Mouse (Mus musculus): ENCODE measurements around the gene Snrpb.

The Snrpb gene

DNA sequence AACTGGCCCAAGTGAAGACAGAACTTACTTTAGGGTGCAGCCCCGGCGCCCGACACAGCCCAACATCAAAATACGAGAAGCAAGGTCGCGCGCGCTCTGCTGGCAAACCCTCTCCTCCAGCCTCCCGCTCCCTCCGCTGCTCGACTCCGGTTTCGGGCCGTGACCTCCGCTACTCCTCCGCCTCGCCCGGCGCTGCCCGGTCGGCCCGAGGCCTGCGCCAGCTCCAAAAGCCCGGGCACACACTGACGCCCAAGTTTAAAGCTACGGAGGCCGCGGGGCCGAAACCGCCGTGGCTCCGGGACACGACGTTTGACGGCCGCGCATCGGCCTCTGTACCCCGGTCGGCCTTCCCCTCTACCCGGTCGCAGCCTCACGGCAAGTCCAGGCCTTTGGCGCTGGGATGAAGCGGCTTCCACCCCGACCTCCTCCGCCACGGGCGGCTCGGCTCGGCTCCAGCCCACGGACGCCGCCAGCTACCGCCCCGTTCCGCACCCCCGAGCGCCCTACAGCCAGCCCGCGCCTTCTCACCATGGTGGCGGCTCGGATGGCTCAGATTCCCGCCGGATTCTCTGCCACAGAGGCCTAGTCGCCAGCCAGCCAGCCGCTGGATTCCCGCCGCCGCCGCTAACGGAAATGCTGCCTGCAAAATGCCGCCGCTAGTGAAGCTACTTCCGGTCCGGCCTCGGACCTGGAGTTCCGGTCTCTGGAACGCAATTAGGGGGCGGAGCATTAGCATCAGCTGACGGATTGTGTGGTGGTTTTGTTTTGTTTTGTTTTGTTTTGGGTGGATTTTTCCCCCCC lies at the start of gene Snrpb:
Snrpb (minus strand) TSS at position 698 of the 801 bp plus-strand sequence.
- peak; percentile 88 for DNase-seq (ENCODE audit: low spot score)

DNA sequence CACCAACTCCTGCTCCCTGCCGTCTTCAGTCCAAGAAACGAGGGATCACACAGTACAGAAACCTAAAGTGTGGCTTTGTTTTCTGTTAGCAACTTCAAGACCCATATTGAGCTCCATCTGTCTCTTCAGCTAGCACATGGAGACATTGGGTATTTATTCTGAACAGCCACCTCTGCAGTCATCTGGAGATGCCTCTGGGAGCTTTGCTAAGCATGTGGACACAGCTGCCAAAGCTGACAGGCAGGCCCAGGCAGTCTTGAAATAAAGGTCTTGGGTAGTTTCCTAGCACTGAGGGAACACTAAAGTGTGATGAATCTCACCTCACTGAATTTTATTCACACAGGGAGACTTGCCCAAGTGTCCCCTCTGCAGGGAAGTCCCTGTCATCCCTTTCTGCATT lies 32.4 kb upstream of the Snrpb start:
- peak; percentile 15 for DNase-seq (ENCODE audit: low spot score)

DNA sequence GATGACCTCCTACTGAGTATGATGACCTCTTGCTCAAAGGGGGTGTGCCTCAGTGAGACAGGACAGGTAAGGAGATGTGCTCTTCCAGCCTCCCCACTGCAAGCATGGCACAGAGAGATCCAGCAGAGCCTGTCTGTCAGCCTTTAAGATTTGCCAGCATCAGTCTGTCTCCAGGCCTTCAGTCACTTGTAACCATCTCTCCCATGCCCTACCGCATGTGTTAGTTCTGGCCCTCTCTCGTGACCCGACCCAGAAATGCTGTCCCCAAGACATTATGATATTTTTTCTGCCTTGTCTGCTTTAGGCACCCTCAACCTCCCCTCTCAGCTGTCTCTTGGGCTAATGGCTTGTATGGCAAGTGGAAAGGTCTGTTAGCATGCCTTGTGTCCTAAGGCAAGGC lies 30.4 kb upstream of the Snrpb start:
- DNase-seq (ENCODE audit: low spot score): no peak

DNA sequence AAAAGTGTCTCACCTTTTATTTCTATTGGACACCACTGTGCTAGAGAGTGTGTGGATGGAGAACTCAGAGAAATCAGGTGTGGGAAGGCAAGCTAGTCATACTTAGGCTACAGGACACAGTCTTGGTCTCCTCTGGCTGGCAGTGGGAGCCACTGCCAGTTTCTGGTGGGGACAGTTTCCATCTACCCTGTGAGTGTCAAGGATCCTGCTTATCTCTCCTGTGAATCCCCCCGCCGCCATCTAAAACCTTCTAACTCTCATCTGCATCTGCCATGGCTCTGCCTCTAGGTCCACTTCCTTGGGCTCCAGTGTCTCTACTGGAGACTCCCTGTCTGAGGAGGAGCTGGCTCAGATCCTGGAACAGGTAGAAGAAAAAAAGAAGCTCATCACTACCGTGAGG lies 28.8 kb upstream of the Snrpb start:
- no peak for DNase-seq (ENCODE audit: low spot score)

DNA sequence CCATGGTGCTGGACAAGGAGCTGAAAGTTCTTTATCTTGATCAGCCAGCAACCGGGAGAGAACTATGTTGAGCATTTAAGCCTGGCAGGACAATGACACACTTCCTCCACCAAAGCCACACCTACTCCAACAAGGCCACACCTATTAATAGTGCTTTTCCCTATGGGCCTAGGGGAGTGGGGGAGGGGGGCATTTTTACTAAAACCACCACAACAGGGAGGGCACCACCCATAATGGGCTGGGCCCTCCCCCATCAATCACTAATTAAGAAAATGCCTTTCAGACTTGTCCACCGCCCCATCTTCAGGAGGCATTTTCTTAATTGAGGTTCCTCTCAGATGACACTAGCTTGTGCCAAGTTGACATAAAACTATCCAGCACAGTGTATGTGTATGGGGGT lies 28.2 kb upstream of the Snrpb start:
- no peak for DNase-seq (ENCODE audit: low spot score)

DNA sequence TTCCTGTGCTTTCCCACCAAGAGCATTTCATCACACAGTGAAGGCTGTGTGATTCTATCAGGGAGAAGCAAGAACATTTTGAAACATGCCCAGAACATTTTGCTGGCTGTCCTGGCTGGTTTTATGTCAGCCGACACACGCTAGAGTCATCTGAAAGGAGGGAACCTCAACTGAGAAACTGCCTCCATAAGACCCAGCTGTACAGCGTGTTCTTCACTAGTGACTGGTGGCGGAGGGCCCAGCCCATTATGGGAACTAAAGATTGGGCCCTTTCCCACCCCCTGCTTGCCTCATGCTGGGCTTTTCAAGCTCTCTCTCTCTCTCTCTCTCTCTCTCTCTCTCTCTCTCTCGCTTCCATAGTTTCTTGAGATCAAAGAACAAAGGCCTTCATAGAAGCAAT lies 21.8 kb upstream of the Snrpb start:
- DNase-seq (ENCODE audit: low spot score): no peak

DNA sequence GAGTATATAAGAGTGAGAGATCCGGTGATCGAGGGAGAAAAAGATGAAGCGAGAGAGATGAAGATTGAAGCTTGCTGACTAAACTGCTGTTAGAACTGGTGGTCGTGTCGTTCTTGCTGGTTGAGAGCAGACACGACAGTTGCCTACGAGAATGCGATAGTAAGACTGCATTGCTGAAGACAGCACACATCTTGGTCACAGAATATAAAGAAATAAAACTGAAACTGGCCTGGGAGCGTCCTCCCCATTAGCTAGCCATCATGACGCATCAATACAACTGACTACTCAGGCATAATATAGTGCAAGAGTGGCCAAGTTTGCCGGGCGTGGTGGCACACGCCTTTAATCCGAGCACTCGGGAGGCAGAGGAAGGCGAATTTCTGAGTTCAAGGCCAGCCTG lies 15.7 kb upstream of the Snrpb start, which contains the start of gene Tmc2:
Tmc2 (plus strand) TSS at position 301 of the 400 bp plus-strand sequence.
- no peak for DNase-seq (ENCODE audit: low spot score)

DNA sequence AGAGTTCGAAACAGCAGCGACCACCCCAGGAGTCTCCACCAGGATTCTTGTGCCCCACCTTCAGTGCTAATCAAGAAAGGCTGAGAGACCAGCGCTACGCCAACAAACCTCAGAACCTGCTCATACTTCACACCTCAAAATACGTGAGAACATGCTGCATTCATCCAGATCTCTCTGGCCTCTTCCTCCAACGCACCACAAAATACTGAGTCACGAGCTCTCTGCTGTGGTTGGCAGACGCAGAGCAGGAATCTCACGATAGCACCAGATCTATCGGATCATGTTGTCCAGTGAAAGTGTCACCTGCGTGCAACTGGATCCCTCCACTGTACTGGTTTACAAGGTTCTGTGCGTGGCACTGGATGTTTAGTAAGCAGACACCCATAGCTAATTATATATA lies 9.2 kb upstream of the Snrpb start:
- no peak for DNase-seq (ENCODE audit: low spot score)

DNA sequence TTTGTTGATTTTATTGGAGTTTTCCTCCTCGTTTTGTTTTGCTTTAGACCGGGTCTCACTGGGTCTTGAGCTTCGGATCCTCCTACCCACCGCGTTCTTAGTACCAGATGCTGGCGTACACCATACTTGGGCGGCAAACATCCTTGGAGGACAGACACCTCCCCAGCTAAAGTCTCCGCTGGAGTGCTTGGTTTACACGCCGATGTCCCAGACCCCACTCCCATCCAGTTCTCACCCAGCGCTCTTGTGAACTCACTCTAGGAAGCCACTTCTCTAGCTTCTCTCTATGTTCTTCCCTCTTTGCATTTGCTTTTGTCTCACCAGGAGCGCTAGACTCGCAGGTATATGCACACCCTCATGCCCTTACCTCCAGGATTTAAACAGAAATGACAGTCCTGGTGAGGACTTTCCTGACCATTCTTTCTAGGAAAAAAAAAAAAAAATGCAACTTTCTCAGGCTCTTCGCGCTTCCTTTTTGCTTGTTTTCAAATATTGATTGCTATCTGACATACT lies 360 bp upstream of the Snrpb start:
- DNase-seq (ENCODE audit: low spot score): no peak

DNA sequence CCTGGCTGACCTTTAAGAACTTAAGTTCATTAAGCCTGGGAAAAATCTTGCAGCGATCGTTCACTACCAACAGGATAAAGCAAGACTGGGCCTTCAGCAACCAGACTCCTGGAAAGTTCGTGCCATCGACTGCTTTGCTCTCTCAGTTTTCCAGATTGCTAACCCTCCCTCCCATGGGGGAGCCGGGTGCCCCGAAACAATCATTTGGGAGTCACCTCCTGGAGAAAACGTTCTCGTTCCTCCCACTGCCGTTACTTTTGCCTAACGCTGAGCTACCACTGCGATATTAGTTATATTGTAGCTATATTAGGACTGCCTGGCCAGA lies 860 bp downstream of the Snrpb start:
- DNase-seq (ENCODE audit: low spot score): no peak

DNA sequence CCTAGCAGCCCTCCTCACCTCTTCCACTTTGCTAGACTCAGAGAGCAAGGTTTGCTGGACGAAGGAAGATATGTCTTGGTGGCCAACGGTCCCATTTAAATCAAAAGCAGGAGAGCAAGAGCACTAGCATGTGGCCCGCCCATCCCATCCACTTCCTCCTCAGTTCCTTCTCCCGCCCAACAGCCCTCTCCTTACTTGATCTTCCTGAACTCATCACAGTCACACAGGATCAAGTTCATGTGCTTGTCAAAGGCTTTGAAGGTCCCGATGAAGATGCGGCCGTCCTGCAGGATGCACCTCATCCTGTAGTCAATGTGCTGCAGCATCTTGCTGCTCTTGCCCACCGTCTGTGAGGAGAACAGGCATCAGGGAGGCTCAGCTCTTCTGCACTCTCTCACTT lies 2.4 kb downstream of the Snrpb start:
- DNase-seq (ENCODE audit: low spot score): no peak

DNA sequence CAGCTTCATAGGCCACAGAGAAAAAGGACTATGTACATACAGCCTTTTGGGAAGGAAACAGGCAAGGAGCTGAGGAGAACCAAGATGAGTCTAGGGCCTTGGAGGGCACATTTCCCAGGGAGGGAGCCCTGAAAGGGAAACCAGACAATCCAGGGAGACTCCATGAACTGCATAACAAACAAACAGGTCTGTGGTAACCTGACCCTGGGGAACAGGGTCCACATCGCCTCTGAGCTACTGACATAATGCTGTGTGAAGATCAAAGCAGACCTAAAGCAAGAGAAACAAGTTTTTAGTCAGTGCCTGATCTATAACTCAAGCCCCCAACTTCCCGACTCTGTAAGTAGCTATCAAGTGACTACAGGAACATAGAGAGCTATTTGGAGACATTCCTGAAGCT lies 7.5 kb downstream of the Snrpb start:
- DNase-seq (ENCODE audit: low spot score): no peak

DNA sequence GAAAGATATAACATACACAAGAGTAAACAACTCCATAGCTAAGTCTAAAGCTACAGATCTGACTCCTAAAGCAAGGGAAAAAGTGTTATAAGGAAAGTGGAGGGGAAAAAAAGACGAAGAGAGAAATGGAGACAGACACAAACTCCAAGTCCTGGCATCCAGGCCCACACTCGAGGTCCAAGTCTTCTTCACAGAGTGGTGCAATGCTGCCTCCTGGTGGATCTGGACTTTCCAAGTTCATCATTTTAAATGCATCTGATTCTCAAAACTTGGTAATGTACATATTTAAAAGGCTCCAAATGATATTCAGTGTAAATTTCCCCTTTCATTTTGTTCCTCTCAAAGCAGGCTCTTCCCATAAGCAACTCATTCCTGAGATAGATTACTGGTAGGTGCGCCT lies 11.3 kb downstream of the Snrpb start:
- DNase-seq (ENCODE audit: low spot score): peak; percentile 73

DNA sequence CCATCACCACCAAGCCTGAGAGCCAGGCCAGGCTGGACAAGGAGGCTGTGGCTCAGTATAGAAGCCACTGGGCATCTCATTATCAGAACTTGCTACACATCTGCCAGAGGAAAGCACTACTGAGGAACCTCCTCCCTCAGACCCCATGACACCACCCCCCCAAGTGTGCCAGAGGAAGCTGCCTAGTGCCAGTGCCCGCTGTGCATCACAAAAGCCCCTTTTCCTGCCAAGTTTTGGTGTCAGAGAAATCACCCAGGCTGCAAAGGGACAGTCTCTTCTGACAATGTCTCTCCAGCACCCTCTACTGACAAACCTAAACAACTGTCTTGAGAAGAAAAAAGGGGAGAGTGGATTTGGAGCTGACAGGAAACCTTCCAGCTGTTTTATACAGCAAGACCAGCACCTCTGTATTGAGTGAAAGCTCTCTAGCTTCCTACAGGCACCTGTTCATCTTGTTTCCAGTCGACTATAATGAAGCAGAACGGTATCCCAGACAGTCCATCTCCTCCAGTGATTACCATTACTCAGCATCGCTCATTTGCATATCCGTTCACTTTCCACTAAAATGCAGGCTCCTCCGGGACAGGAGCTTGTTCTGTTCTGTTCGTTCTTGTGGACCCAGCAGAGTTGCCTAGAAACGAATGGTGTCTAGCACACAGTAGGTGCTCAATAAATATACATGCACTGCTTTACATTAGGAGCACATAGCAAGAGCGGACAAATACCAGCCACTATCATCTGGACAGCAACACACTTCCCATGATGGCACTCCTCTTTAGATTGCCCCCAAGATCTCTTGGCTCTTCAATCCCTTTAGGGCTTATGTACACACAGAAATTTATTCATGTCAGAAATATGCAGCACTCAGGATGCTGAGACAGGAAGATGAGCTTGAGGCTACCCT lies 12.6 kb downstream of the Snrpb start:
- DNase-seq (ENCODE audit: low spot score): peak; percentile 56

DNA sequence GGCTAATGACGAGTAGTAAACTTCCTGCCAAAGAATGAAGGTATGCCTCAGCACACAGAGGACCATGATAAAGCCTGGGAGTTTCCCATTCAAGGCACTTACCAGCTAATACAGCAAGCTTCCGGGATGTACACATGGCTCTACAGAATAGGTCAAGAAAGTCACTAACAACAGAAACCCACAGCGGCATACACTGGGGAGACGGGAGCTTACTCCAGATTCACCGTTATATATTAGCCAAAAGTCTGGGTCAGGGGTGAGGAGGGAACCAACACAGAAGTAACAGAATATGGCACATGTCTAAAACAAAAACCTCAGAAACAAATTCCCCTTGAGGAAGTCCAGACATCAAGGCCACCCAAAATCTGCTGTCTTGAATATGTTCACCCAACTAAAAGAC lies 16.5 kb downstream of the Snrpb start:
- no peak for DNase-seq (ENCODE audit: low spot score)

DNA sequence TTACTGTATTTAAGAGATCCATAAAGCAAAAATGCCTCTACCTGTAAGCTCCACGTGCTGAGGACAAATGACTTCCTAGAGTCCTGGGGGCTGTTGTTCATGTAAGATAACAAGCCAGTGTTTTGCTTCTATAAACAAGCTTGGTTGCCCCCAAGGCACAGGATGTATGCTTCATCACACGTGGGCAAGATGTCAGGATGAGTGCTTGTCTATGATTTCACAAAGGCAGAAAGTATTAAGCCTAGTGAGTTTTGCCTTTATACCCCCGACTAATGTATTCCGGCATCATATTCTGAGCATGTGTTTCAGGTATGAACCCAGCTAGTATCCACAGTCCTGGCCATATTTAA lies 21.1 kb downstream of the Snrpb start:
- DNase-seq (ENCODE audit: low spot score): no peak

DNA sequence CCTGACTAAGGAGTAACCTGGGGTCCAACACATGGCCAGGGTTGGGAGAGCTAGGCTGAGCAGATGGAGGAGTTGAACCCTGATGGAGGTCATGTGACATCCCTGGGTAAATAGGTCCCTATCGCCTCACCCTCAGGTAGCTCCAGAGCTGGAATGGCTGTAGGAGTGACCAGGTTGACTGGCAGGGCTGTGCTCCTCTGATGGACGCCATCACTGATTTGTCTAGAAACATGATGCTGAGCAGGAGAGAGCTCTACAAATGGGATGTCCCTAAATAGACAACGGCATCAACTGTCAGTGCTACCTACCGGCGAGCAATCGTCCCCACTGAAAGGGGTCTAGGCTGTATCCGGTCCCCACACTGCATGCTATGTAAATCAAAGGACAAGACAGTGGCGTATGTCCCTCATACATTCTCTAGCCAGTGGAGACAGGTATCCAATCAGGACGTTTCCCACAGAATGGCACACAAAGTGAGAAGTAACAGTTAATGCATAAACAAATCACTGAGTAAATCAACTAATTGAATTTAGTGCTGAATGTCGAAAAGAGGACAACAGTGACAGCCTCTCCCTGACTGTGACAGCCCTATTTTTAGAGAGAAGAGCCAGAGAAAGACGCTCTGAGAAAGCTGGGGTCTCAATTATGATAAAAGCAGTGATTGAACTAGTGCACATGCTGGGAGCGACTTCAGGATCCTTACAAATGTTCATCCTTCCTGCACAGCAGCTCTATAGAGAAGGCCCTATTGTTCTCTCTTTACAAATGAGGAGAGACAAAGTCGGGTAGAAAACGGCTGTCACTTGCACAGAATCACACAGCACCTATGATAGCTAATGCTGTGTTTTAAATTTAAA lies 21.7 kb downstream of the Snrpb start:
- DNase-seq (ENCODE audit: low spot score): no peak

DNA sequence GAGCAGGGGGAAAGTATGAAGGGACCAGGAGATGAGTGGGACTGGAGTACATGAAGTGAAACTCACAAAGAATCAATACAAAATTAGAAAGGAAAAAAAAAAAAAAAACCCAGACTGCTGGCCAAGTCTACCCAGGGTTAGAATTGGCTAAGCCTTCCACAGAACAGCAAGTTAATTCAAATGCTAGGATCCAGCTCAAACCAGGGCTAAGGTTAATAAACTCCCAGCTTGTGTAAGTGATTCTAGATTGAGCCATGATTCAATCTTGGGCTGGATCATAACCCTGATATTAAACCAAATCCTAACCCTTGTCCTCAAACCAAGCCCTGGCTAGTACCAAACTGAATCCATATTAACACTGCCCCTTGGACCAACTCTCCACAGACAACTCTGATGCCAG lies 23.4 kb downstream of the Snrpb start:
- DNase-seq (ENCODE audit: low spot score): no peak

DNA sequence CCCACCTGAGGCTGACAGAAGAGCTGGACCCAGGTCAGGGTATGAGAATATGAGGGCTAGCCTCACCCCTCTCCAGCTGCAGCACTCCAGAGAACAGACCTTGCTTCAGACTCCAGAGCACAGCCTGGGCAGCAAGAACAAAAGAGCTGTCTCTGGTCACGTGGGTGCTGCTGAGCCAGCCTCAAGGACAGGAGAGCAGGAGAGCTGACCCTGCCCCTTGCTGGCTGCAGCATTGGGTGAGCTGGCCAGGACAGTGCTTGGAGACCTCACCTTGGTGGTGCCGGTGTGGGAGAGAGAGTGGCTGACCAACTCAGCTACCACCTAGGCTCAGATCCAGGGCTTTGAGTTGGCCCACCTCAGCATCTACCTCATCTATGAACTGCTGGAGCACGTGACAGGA lies 24.0 kb downstream of the Snrpb start:
- DNase-seq (ENCODE audit: low spot score): no peak

DNA sequence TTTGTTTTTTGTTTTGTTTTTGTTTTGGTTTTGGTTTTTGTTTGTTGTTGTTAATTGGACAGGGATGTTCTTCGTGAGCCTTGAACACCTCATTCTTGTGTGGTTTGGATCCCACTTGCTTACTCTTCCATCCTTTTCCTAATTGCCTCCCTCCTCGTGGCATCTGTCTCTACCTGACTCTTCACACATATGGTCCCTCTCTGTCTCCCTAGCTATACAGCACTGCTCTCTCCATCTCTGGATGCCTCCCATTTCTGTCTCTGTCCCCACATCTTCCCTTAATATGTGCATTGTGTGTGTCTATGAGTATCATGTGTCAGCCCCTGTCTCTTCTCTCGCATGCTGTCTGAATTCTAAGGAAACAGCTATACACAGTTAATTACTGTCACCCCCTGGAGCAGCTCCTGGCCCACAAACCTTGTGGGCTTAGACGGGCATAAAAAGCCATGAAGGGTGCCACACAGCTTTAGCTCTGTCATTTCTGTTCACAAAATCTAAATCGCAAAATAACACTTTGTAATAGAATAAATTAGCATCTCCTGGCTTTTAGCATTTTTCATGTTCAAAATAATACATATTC lies 33.0 kb downstream of the Snrpb start:
- no peak for DNase-seq (ENCODE audit: low spot score)

DNA sequence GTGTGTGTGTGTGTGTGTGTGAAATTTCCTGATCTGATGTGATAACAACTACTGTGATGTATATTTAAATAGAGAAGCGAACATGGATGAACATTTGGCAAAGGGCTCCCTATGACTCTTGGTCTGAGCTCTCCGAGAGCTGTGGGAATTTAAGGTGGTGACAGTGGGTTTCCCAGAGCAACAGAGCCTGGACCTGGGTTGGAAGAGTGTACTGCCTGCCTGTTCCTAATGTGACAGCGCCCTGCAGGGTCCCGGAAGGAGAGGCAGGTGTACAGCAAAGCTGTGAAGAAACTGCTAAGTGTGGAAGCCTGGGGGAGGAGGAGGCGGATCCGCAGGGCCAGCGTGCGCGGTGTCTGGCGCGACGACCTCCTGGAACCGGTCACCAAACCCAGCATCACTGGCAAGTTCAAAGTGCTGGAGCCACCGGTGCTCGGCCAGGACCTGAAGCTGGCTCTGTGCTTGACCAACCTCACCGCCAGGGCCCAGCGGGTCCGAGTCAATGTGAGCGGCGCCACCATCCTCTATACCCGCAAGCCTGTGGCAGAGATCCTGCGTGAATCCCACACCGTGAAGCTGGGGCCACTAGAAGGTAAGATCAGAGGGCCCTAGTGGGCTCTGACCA lies 34.4 kb downstream of the Snrpb start:
- no peak for DNase-seq (ENCODE audit: low spot score)

DNA sequence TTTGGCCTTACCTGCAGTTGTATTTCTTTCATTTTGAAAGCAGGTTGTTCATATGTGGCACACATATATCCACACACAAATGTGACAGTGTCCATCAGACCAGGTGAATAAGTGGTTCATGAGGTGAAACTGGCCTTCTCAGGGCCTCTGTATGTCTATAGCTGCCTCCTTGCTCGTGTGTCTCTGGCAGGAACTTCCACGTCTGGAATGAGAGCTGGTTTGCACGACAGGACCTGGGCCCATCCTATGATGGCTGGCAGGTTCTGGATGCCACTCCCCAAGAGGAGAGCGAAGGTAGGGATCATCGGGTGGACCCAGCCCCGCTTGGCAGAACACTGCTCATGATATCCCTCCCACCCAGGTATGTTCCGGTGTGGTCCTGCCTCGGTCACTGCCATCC lies 36.2 kb downstream of the Snrpb start:
- no peak for DNase-seq (ENCODE audit: low spot score)
